Mouse (Mus musculus): Measurements from ENCODE around the gene Polr2l.

The Polr2l gene

GRCm38 (mm10) chr7:141467230-141468030 lies 7.5 kb downstream of the Polr2l start, which contains the start of gene Cd151:
Cd151 (plus strand) TSS chr7:141467392.
- peak; percentile 82 for DNase-seq (ENCODE audit: low read depth, low spot score)

- DNase-seq (ENCODE audit: low read depth, low spot score) = no peak
These were observed 8.3 kb downstream of the Polr2l start for GRCm38 (mm10) chr7:141466607-141467148.

GRCm38 (mm10) chr7:141466045-141466394 lies 8.9 kb downstream of the Polr2l start:
- no peak for DNase-seq (ENCODE audit: low read depth, low spot score)

GRCm38 (mm10) chr7:141465388-141466044 lies 9.4 kb downstream of the Polr2l start:
- DNase-seq (ENCODE audit: low read depth, low spot score) = no peak

GRCm38 (mm10) chr7:141464603-141465201 lies 10.2 kb downstream of the Polr2l start:
- no peak for DNase-seq (ENCODE audit: low read depth, low spot score)

GRCm38 (mm10) chr7:141463824-141464602 lies 10.9 kb downstream of the Polr2l start:
- DNase-seq (ENCODE audit: low read depth, low spot score) = no peak

GRCm38 (mm10) chr7:141462333-141462821 lies 12.6 kb downstream of the Polr2l start:
- no peak for DNase-seq (ENCODE audit: low read depth, low spot score)

GRCm38 (mm10) chr7:141461521-141462332 lies 13.2 kb downstream of the Polr2l start:
- DNase-seq (ENCODE audit: low read depth, low spot score) = no peak

GRCm38 (mm10) chr7:141460391-141461113 lies 14.4 kb downstream of the Polr2l start, which contains the start of gene Cracr2b:
Cracr2b (plus strand) TSS chr7:141461094.
- no peak for DNase-seq (ENCODE audit: low read depth, low spot score)

- DNase-seq (ENCODE audit: low read depth, low spot score) = no peak
These were observed 14.9 kb downstream of the Polr2l start for GRCm38 (mm10) chr7:141460001-141460390.

GRCm38 (mm10) chr7:141459301-141459711 lies 15.6 kb downstream of the Polr2l start:
- no peak for DNase-seq (ENCODE audit: low read depth, low spot score)

GRCm38 (mm10) chr7:141458661-141459060 lies 16.3 kb downstream of the Polr2l start:
- no peak for DNase-seq (ENCODE audit: low read depth, low spot score)

GRCm38 (mm10) chr7:141457986-141458660 lies 16.8 kb downstream of the Polr2l start:
- no peak for DNase-seq (ENCODE audit: low read depth, low spot score)

GRCm38 (mm10) chr7:141457236-141457635 lies 17.7 kb downstream of the Polr2l start:
- no peak for DNase-seq (ENCODE audit: low read depth, low spot score)

- DNase-seq (ENCODE audit: low read depth, low spot score) = no peak
These were observed 18.2 kb downstream of the Polr2l start for GRCm38 (mm10) chr7:141456739-141457138.

GRCm38 (mm10) chr7:141455610-141456314 lies 19.2 kb downstream of the Polr2l start:
- peak; percentile 71 for DNase-seq (ENCODE audit: low read depth, low spot score)

GRCm38 (mm10) chr7:141454967-141455551 lies 19.9 kb downstream of the Polr2l start, which contains the start of gene Pnpla2:
Pnpla2 (plus strand) TSS chr7:141455198.
- peak; percentile 94 for DNase-seq (ENCODE audit: low read depth, low spot score)

- DNase-seq (ENCODE audit: low read depth, low spot score) = no peak
These were observed 21.3 kb downstream of the Polr2l start for GRCm38 (mm10) chr7:141453636-141454035.

Data from ES-CJ7 (cell line).